Mouse (Mus musculus) liver, adult 2 months (tissue): Measurements from ENCODE around the gene Ripply3. TPM values are rescaled to one million over a fixed set of nuclear protein-coding genes. Genes with fewer than 3 reads are reported as not detected.

Experiments used
- DNase-seq: peaks from one replicate; pipeline ENCODE4 v3.0.0-alpha.2; 2011; ENCODE audit warnings: low read depth, low spot score; ENCODE audit errors: extremely low read depth
- H3K27ac ChIP-seq: fragments of 200-500 bp; replicated peaks from 2 replicates; pipeline ENCODE4 v1.5.1; 2012; ENCODE audit warnings: low read depth, mild to moderate bottlenecking, control low read depth, inconsistent platforms, low read length; ENCODE audit not compliant: insufficient read depth
- H3K27me3 ChIP-seq: fragments of 200-500 bp; 2 replicates; pipeline ENCODE4 v1.6.1; 2012; ENCODE audit warnings: mild to moderate bottlenecking, moderate library complexity, low read length, inconsistent platforms; ENCODE audit not compliant: control insufficient read depth, insufficient read depth
- H3K36me3 ChIP-seq: fragments of 200-500 bp; 2 replicates; pipeline ENCODE4 v1.6.1; 2012; ENCODE audit warnings: low read length, inconsistent platforms; ENCODE audit not compliant: control insufficient read depth, insufficient read depth
- H3K4me1 ChIP-seq: fragments of 200-500 bp; 2 replicates; pipeline ENCODE4 v1.6.1; 2011; ENCODE audit warnings: low read length; ENCODE audit not compliant: control insufficient read depth, insufficient read depth
- H3K4me3 ChIP-seq: fragments of 200-500 bp; 2 replicates; pipeline ENCODE4 v1.5.1; 2011; ENCODE audit warnings: low read depth, mild to moderate bottlenecking, control low read depth, low read length, moderate library complexity; ENCODE audit not compliant: insufficient read depth
- H3K79me2 ChIP-seq: fragments of 200-500 bp; 2 replicates; pipeline ENCODE4 v1.6.1; 2012; ENCODE audit warnings: inconsistent platforms, mild to moderate bottlenecking, low read length, moderate library complexity; ENCODE audit not compliant: control insufficient read depth, insufficient read depth
- H3K9ac ChIP-seq: fragments of 200-500 bp; 2 replicates; pipeline ENCODE4 v1.6.1; 2012; ENCODE audit warnings: low read depth, mild to moderate bottlenecking, control low read depth, inconsistent platforms, low read length
- CTCF ChIP-seq: fragments of 200-500 bp; IDR thresholded peaks from 2 replicates; pipeline ENCODE4 v1.5.1; 2011; ENCODE audit warnings: low read depth, low read length, control low read depth
- POLR2A ChIP-seq: fragments of 200-500 bp; IDR thresholded peaks from 2 replicates; pipeline ENCODE4 v1.6.1; 2011; ENCODE audit warnings: low read length, control low read depth; ENCODE audit not compliant: insufficient read depth; ENCODE audit errors: extremely low read depth
- WGBS: fragments of 180-500 bp; shearing (Covaris S2); methylation state at CpG from one replicate; pipeline ENCODE4 v1.1.7; 2018; 5-methylcytosine and 5-hydroxymethylcytosine counted together
- polyA plus RNA-seq: library from polyadenylated mRNA; depleted of rRNA; stranded (reverse); fragments of >200 nt; gene quantifications from 2 replicates; pipeline ENCODE4 v1.2.3, GENCODE M21; 2012
- total RNA-seq: library from RNA; depleted of rRNA; stranded (reverse); fragments of >200 nt; gene quantifications from 2 replicates; pipeline ENCODE4 v1.2.3, GENCODE M21; 2014

The Ripply3 gene
- total and polyA plus RNA-seq, 2 experiments = 0.74 to 0.99 TPM

DNA sequence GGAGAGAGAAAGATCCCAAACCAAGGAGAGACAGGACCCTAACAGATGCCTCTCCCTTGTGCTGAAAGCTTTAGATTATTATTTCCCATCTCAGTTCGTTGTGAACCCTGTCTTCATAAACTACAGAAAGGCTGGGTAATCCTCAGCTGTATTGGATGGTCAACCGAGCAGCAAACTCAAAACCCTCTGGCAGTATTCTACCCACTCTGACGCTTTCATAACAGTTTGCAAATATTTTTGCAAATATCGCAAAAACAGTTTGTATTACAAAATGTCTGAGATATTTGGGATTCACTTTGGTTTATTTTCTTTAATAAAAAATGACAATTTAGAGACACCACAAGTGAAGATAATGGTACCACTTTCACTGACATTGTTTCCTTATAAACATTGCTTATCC lies 16.3 kb upstream of the Ripply3 start:
- 40% methylated on average over 4 of the region's 4 CpGs for WGBS
- no peaks in the 10 kb centered on the region for H3K27me3 ChIP-seq
- H3K9ac ChIP-seq = no peak overlapping the region
- DNase-seq = no peak
- no peak for TF ChIP-seq POLR2A
- no peak for TF ChIP-seq CTCF
- peaks cover 3% of the 10 kb centered on the region; the same call in 1 of the 2 replicates for H3K79me2 ChIP-seq
- H3K4me3 ChIP-seq = no peak overlapping the region
- H3K27ac ChIP-seq = no peak overlapping the region
- H3K4me1 ChIP-seq = peaks cover 12% of the 10 kb centered on the region
- no peaks in the 10 kb centered on the region for H3K36me3 ChIP-seq

DNA sequence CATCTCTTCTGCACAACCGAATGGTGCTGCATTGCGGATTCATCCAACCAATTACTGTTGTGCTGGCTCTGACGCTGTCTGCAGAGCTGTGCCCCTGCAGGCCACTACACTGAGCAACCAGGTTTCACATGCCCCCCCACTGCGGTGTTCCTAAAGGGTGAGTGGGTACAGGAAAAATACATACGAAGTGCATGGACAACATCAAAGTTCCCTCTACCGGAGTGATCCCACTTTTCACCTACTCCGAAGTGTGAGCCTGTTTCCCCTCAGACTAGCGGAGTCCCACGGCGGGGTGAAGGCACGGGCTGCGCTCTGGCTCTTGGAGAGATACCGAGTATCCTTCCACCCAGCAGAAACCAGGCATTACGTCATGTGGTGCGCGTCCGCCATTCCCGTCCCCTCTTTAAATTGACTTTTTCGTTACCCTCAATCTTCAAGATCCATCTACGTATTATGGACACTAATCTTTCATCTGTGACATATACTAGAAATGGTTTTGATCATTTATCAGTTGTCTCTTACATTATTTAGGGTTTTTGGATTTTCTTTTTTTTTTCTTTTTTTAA lies 15.5 kb upstream of the Ripply3 start:
- Histone ChIP-seq H3K27ac (peak overlapping the region; percentile 90), H3K79me2 (peaks cover 3% of the 10 kb centered on the region; the same call in 1 of the 2 replicates), H3K27me3 (no peaks in the 10 kb centered on the region), H3K36me3 (no peaks in the 10 kb centered on the region), H3K4me3 (peak overlapping the region; percentile 68), H3K4me1 (peaks cover 12% of the 10 kb centered on the region), H3K9ac (peak overlapping the region; percentile 72)
- TF ChIP-seq CTCF (0 out of 2 replicates have a peak, but pooled peaks have one; percentile 22), POLR2A (no peak)
- WGBS = under 1% methylated on average over 20 of the region's 20 CpGs
- DNase-seq = peak; percentile 79

DNA sequence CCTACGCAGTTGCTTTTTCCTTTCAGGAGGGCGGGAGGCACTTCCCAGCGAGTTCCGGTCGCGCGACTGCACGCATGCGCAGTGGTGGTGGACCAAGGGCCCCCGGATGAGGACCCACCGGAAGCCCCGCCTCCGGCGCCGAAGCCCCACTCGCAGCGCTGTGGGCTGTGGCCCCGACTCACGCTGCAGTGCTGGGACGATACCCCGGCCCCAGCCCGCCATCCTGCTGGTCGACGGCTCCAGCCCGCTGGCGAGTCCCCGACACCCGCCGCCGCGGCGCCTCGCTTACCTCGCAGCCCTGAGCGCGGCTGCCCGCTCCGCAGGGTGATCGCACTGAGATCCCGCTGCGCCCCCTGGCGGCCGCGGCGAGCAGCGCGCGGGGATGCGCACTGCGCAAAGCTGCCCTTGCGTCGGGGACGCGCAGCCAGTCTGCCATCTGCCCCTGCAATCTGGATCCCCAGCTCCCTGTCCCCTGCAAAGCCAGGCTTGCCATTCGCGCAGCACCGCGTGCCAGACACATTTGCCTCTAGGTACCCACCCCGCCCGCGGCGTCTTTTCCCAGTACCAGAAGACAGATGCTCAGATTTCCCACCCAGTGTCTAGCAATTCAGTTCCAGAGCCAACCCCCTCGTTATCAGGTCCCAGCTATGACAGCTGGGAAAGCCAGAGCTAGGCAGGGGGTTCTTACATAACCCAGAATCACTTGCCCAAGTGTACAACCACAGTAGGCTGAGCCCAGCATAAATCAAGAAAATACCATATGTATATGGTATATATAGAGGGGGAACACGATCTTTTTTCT lies 14.8 kb upstream of the Ripply3 start, which contains the start of gene Hlcs:
Gene Hlcs (minus strand): TSS at position 343 of the 802 bp plus-strand sequence.
- peaks cover 3% of the 10 kb centered on the region; the same call in 1 of the 2 replicates for H3K79me2 ChIP-seq
- peak within 1 kb of the TSS; percentile 93 for H3K27ac ChIP-seq
- peaks cover 12% of the 10 kb centered on the region for H3K4me1 ChIP-seq
- H3K9ac ChIP-seq = peak within 1 kb of the TSS; percentile 97
- no peak for DNase-seq
- H3K4me3 ChIP-seq = peak within 1 kb of the TSS; percentile 79
- WGBS = 1% methylated on average over 64 of the region's 64 CpGs
- TF ChIP-seq POLR2A (0 out of 2 replicates have a peak, but pooled peaks have one; percentile 56), CTCF (peak; percentile 92)
- H3K27me3 ChIP-seq = no peaks in the 10 kb centered on the region
- no peaks in the 10 kb centered on the region for H3K36me3 ChIP-seq

- peaks cover 12% of the 10 kb centered on the region for H3K4me1 ChIP-seq
- H3K9ac ChIP-seq = no peak overlapping the region
- no peak for TF ChIP-seq POLR2A
- no peak for TF ChIP-seq CTCF
- DNase-seq = no peak
- no peak overlapping the region for H3K27ac ChIP-seq
- no peaks in the 10 kb centered on the region for H3K36me3 ChIP-seq
- H3K4me3 ChIP-seq = no peak overlapping the region
- H3K27me3 ChIP-seq = no peaks in the 10 kb centered on the region
- H3K79me2 ChIP-seq = peaks cover 3% of the 10 kb centered on the region; the same call in 1 of the 2 replicates
- 86% methylated on average over 5 of the region's 5 CpGs for WGBS
Observed at GRCm38 (mm10) chr16:94314626-94315025, 13.6 kb upstream of the Ripply3 start.

GRCm38 (mm10) chr16:94315215-94315614 lies 13.0 kb upstream of the Ripply3 start:
- no peak for TF ChIP-seq CTCF
- TF ChIP-seq POLR2A = no peak
- H3K27ac ChIP-seq = no peak overlapping the region
- H3K4me3 ChIP-seq = no peak overlapping the region
- H3K9ac ChIP-seq = no peak overlapping the region
- no peaks in the 10 kb centered on the region for H3K27me3 ChIP-seq
- WGBS = 36% methylated on average over 1 of the region's 1 CpGs
- no peaks in the 10 kb centered on the region for H3K36me3 ChIP-seq
- H3K4me1 ChIP-seq = peaks cover 12% of the 10 kb centered on the region
- no peak for DNase-seq
- H3K79me2 ChIP-seq = peaks cover 3% of the 10 kb centered on the region; the same call in 1 of the 2 replicates
